Mouse (Mus musculus): ENCODE data around the gene Lpar3.

GRCm38 (mm10) chr3:146189933-146190332, 30.8 kb upstream of the Lpar3 start:
- TF ChIP-seq GATA1 (IDR thresholded peaks at IDR 0.05; ENCODE audit: borderline replicate concordance, low read length) (no peak), TAL1 (conservative IDR thresholded peaks at IDR 0.05; ENCODE audit: low read depth, low read length) (no peak), CTCF (IDR thresholded peaks at IDR 0.05; ENCODE audit: low read depth, low read length) (no peak), POLR2AphosphoS5 (IDR thresholded peaks at IDR 0.05; ENCODE audit: insufficient replicate concordance, low read depth, low read length) (no peak)
